Mouse (Mus musculus) stomach, embryonic 16.5 days (tissue): ENCODE measurements around the gene Slc32a1. TPM values are rescaled to one million over a fixed set of nuclear protein-coding genes. Genes with fewer than 3 reads are reported as not detected.

ENCODE experiments used
- ATAC-seq: fragments of 200-750 bp; cut with Nextera tagmentation; 2 replicates; pipeline ENCODE4 v1.8.0; 2017; ENCODE audit warnings: moderate number of reproducible peaks, moderate TSS enrichment; ENCODE audit not compliant: insufficient read depth, low FRiP score
- H3K27ac ChIP-seq: fragments of 300-500 bp; sonication (generic); 2 replicates; pipeline ENCODE4 v1.5.1; 2014; ENCODE audit warnings: low read length
- H3K27me3 ChIP-seq: fragments of 300-500 bp; sonication (generic); 2 replicates; pipeline ENCODE4 v1.6.1; 2014; ENCODE audit warnings: low read length, control low read depth, mixed read lengths; ENCODE audit not compliant: control insufficient read depth, insufficient read depth
- H3K36me3 ChIP-seq: fragments of 300-500 bp; sonication (generic); 2 replicates; pipeline ENCODE4 v1.6.1; 2014; ENCODE audit warnings: low read length; ENCODE audit not compliant: control insufficient read depth, insufficient read depth
- H3K4me1 ChIP-seq: fragments of 300-500 bp; sonication (generic); 2 replicates; pipeline ENCODE4 v1.6.1; 2014; ENCODE audit warnings: low read length, control low read depth, mixed read lengths; ENCODE audit not compliant: control insufficient read depth, insufficient read depth
- H3K4me2 ChIP-seq: fragments of 300-500 bp; sonication (generic); 2 replicates; pipeline ENCODE4 v1.6.1; 2014; ENCODE audit warnings: low read depth, low read length, mixed read lengths
- H3K4me3 ChIP-seq: fragments of 300-500 bp; sonication (generic); replicated peaks from 2 replicates; pipeline ENCODE4 v1.5.1; 2014; ENCODE audit warnings: mild to moderate bottlenecking, low read length
- H3K9ac ChIP-seq: fragments of 300-500 bp; sonication (generic); 2 replicates; pipeline ENCODE4 v1.6.1; 2014; ENCODE audit warnings: low read length
- H3K9me3 ChIP-seq: fragments of 300-500 bp; sonication (generic); replicated peaks from 2 replicates; pipeline ENCODE4 v1.6.1; 2016; ENCODE audit warnings: low read length, control low read depth; ENCODE audit not compliant: control insufficient read depth
- WGBS: fragments of 180-500 bp; shearing (Covaris S2); extraction: QIAGEN DNeasy Blood & Tissue Kit; methylation state at CpG from one replicate; pipeline ENCODE4 v1.1.7; 2014; 5-methylcytosine and 5-hydroxymethylcytosine counted together
- polyA plus RNA-seq: library from polyadenylated mRNA; unstranded; fragments of >200 nt; fragmentation: Nextera tagmentation; extraction: Ambion mirVana; gene quantifications from 2 replicates; pipeline ENCODE4 v1.2.1, GENCODE M21; 2015

Slc32a1 gene
- polyA plus RNA-seq, 1 experiment from 2014 or later: not detected

- Histone ChIP-seq H3K4me1 (no peaks in the 10 kb centered on the region), H3K36me3 (no peaks in the 10 kb centered on the region), H3K9me3 (no peaks in the 10 kb centered on the region), H3K27me3 (peaks cover 95% of the 10 kb centered on the region), H3K27ac (no peak overlapping the region), H3K4me2 (no peak overlapping the region), H3K4me3 (no peak overlapping the region), H3K9ac (no peak overlapping the region)
- WGBS: 2% methylated on average over 30 of the region's 30 CpGs
- ATAC-seq: no peak
Observed at GRCm38 (mm10) chr2:158611326-158611719, 756 bp downstream of the Slc32a1 start.

GRCm38 (mm10) chr2:158611726-158612670 is 1.4 kb downstream of the Slc32a1 start:
- WGBS: 7% methylated on average over 30 of the region's 30 CpGs
- no peak for ATAC-seq
- Histone ChIP-seq H3K9me3 (no peaks in the 10 kb centered on the region), H3K4me2 (no peak overlapping the region), H3K27ac (no peak overlapping the region), H3K4me3 (no peak overlapping the region), H3K27me3 (peaks cover 96% of the 10 kb centered on the region), H3K36me3 (no peaks in the 10 kb centered on the region), H3K4me1 (no peaks in the 10 kb centered on the region), H3K9ac (no peak overlapping the region)

- no peaks in the 10 kb centered on the region for H3K9me3 ChIP-seq
- H3K4me1 ChIP-seq: no peaks in the 10 kb centered on the region
- peaks cover 97% of the 10 kb centered on the region for H3K27me3 ChIP-seq
- ATAC-seq: no peak
- WGBS: 12% methylated on average over 10 of the region's 10 CpGs
- H3K27ac ChIP-seq: no peak overlapping the region
- H3K4me2 ChIP-seq: no peak overlapping the region
- no peak overlapping the region for H3K9ac ChIP-seq
- no peaks in the 10 kb centered on the region for H3K36me3 ChIP-seq
- no peak overlapping the region for H3K4me3 ChIP-seq
Observed at GRCm38 (mm10) chr2:158612671-158613250, 2.2 kb downstream of the Slc32a1 start.

GRCm38 (mm10) chr2:158613541-158614417 is 3.2 kb downstream of the Slc32a1 start:
- no peak for ATAC-seq
- H3K27ac ChIP-seq: no peak overlapping the region
- H3K4me2 ChIP-seq: no peak overlapping the region
- 4% methylated on average over 53 of the region's 53 CpGs for WGBS
- H3K27me3 ChIP-seq: peaks cover 94% of the 10 kb centered on the region
- no peaks in the 10 kb centered on the region for H3K9me3 ChIP-seq
- no peak overlapping the region for H3K9ac ChIP-seq
- no peak overlapping the region for H3K4me3 ChIP-seq
- H3K36me3 ChIP-seq: no peaks in the 10 kb centered on the region
- H3K4me1 ChIP-seq: no peaks in the 10 kb centered on the region

DNA sequence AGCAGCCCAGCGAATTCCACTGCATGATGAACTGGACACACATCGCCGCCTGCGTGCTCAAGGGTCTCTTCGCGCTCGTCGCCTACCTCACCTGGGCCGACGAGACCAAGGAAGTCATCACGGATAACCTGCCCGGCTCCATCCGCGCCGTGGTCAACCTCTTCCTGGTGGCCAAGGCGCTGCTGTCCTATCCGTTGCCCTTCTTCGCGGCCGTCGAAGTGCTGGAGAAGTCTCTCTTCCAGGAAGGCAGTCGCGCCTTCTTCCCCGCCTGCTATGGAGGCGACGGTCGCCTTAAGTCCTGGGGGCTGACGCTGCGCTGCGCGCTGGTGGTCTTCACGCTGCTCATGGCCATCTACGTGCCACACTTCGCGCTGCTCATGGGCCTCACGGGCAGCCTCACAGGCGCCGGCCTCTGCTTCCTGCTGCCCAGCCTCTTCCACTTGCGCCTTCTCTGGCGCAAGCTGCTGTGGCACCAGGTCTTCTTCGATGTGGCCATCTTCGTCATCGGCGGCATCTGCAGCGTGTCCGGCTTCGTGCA is 3.9 kb downstream of the Slc32a1 start:
- peaks cover 94% of the 10 kb centered on the region for H3K27me3 ChIP-seq
- H3K4me3 ChIP-seq: no peak overlapping the region
- WGBS: 3% methylated on average over 47 of the region's 47 CpGs
- ATAC-seq: no peak
- no peak overlapping the region for H3K27ac ChIP-seq
- H3K4me2 ChIP-seq: no peak overlapping the region
- no peak overlapping the region for H3K9ac ChIP-seq
- H3K36me3 ChIP-seq: no peaks in the 10 kb centered on the region
- no peaks in the 10 kb centered on the region for H3K9me3 ChIP-seq
- H3K4me1 ChIP-seq: no peaks in the 10 kb centered on the region

DNA sequence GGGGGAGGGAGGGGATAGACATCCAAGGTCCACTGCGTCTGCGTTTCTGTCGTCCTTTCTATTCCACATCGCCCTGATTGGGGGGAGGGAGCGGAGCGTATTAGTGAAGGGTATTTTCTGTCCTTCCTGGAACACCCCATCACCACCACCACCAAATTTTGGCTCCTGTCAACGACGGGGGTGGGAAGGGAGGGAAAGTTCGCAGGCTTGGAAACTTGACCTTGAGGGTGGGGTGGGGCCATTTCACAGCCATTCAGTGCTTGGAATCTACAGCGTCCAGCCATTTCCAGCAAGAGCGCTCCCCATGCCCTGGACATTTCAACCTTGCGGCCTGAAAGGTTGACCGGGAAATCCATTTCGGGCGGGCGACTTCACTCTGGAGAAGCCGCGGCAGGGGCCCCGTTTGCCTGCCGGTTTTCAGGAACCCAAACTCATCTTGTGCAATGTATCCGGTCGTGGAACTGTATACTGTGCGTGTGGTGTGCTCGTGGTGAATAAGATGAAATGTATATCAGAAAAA is 4.7 kb downstream of the Slc32a1 start:
- Histone ChIP-seq H3K4me1 (no peaks in the 10 kb centered on the region), H3K27me3 (peaks cover 95% of the 10 kb centered on the region), H3K4me2 (no peak overlapping the region), H3K9ac (no peak overlapping the region), H3K36me3 (no peaks in the 10 kb centered on the region), H3K27ac (no peak overlapping the region), H3K9me3 (no peaks in the 10 kb centered on the region), H3K4me3 (no peak overlapping the region)
- WGBS: 1% methylated on average over 24 of the region's 24 CpGs
- no peak for ATAC-seq

DNA sequence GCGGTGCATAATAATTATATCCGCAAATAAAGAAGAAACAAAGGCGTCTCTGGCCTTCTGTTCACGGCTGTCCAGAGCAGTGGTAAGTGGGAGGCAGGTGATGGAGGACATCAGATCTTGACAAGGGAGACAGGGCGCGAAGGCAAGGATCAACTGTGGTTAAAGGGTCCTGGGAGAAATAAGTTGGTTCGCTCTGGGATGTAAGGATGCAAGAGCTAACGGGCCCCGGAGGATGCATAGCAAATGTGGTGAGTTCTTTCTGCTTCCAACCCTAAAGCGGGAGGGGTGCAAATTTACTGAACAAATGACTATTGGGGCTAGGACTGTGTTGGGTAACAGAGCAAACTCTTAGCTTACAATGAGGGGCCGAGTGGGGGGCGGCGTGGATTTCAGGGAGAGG is 5.1 kb downstream of the Slc32a1 start:
- H3K4me2 ChIP-seq: no peak overlapping the region
- H3K36me3 ChIP-seq: no peaks in the 10 kb centered on the region
- no peaks in the 10 kb centered on the region for H3K4me1 ChIP-seq
- no peak for ATAC-seq
- H3K9me3 ChIP-seq: no peaks in the 10 kb centered on the region
- H3K9ac ChIP-seq: no peak overlapping the region
- H3K27me3 ChIP-seq: peaks cover 92% of the 10 kb centered on the region
- WGBS: 5% methylated on average over 13 of the region's 13 CpGs
- H3K4me3 ChIP-seq: no peak overlapping the region
- no peak overlapping the region for H3K27ac ChIP-seq

GRCm38 (mm10) chr2:158616296-158616695 is 5.7 kb downstream of the Slc32a1 start:
- no peaks in the 10 kb centered on the region for H3K36me3 ChIP-seq
- no peak for ATAC-seq
- peaks cover 92% of the 10 kb centered on the region for H3K27me3 ChIP-seq
- no peak overlapping the region for H3K9ac ChIP-seq
- no peak overlapping the region for H3K4me2 ChIP-seq
- 2% methylated on average over 12 of the region's 12 CpGs for WGBS
- no peak overlapping the region for H3K27ac ChIP-seq
- no peaks in the 10 kb centered on the region for H3K9me3 ChIP-seq
- no peak overlapping the region for H3K4me3 ChIP-seq
- H3K4me1 ChIP-seq: no peaks in the 10 kb centered on the region
